Mouse (Mus musculus): ENCODE measurements around the gene Mypn.
A peak's percentile ranks its signal among the peaks of the same experiment; 100 is the strongest.

Gene Mypn

DNA sequence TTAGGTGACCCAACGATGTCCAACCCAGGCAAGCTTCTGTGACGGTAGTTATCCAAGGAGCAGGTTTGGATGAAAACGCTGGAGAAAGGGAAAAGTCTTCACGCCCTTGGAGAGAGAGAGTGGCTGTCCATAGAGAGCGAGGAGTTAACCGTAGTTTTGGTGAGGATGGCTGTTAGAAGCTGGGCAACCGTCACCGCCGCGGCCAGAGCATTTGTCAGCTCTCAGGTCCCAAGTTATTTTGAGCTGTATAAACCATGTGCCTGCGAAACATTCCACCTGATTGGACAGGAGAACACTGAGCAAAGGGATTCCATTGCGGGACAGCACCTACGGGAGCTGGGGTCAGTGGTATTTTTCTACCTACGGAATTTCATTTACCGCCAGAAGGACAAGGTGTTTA, at the start of gene Mypn:
TSS of gene Mypn (minus strand) at position 225 of the 400 bp plus-strand sequence.
- no peak for DNase-seq (ENCODE audit: low spot score)

DNA sequence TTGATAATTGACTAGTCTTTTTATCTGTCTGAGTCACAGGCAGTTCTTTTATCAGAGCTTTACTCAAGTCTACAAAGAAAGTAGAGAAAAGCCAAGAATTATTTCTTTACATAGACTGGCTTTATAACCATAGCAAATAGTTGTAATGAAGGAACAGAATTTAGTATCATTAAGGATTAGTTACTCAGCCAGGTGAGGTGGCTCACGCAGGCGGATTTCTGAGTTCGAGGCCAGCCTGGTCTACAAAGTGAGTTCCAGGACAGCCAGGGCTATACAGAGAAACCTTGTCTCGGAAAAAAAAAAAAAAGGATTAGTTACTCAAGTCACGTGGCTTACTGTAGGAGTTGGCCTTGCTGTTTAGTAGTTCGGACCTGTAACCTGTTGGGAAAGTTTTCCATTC, 44.7 kb upstream of the Mypn start:
- no peak for DNase-seq (ENCODE audit: low spot score)

DNA sequence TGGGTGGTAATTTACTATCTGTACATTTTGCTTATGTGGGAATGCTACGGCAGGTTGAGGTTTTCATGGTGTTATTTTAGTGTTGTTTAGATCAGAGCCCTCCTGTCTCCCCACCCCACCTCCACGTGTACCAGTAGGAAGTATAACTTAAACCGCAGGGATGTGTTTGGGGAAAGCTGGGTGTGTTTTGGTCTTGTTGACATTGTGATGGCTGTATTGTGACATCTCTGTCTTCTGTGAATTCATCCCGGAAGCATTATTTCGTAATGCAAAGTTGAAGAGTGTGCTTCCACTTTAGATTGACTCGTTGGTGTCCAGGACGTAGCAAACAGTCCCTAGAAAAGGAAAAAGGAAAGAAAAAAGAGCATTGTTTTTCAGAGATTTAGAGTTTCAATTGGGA, 43.7 kb upstream of the Mypn start:
- no peak for DNase-seq (ENCODE audit: low spot score)

DNA sequence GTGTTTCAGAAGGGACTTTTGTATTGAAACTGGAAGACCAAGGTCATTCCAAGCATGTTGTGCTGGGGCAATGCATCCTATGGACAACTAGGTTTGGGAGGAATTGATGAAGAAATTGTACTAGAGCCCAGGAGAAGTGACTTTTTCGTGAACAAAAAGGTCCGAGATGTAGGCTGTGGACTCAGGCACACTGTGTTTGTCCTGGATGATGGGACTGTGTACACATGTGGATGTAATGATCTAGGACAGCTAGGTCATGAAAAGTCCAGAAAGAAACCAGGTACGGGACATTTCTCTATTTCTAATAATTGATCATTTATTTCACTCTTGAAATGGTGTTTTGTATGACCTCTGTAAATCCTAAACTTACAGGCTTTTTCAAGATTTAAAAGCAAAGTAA, 42.1 kb upstream of the Mypn start:
- no peak for DNase-seq (ENCODE audit: low spot score)

DNA sequence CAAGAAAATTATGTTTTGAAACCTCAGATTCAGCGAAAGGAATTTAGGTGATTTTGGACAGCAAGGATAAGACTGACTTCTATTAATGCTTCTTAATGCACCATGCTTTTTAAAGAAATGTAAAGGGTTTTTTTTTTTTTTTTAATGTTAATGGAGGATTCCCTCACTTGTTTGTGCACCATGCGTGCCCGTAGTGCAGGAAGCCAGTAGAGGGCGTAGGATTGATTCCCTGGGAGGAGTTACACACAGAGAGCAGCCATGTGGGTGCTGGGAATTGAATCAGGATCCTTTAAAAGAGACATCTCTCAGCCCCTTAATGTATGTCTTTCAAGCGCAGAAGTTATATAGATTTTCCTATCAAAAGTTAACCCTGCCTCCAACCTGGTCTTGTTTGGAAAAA, 41.0 kb upstream of the Mypn start:
- peak; percentile 16 for DNase-seq (ENCODE audit: low spot score)

DNA sequence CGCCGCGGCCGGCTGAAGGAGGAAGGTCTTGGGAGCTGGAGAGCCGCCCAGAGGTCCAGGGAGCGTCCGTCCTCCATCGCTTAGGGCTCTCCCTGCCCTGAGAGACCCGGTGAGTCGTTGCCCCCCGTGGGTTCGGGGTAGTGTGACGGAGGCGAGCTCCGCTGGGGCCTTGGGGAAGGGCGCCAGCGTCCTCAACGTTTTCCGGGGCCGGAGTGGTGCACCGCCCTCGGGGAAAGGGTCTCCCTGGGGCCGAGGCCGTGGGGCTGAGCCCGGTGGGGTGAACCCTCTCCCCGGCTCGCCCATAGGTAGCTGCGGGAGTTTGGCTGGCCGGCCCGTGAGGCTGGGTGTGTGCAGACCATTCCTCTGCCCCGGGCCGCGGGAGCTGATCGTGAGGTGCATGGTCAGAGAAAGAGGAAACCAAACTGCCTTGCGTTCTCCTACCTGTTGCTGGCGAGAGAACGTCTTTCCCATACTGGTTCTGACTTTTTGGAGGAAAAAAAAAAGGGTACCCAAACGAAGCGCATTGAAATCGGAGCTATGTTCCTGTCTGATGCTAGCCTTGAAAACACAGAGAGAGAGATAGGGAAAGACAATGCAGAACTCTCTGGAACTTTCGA, 40.4 kb upstream of the Mypn start:
- no peak for DNase-seq (ENCODE audit: low spot score)

DNA sequence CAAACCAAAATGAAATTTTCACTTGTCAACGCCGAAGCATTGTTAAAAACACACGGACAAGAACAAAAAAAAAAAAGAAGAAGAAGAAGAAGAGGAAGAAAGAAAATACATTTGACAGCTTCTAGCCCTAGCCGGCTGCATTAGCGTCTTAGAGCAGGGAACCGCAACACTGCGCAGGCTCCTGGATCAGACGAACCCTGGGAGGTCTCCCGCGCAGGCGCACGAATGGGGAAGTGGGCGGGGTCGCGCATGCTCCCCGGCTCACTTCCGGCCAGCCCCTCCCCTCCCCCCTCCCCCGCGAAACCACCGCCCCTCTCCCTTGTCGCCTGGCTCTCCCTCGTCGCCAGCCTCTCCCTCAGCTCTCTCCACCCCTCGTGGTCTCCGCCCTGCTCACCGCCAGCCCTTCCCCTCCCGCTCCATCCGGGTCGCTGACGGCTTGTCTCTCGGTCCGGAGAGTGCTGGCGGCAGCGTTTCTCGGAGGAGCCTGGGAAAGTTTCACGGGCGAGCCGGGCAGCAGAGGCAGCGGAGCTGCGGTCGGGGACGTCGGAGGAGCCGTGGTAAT, 39.8 kb upstream of the Mypn start, which contains the start of gene Herc4:
TSS of gene Herc4 (plus strand) at position 318 of the 562 bp plus-strand sequence.
- peak; percentile 88 for DNase-seq (ENCODE audit: low spot score)

DNA sequence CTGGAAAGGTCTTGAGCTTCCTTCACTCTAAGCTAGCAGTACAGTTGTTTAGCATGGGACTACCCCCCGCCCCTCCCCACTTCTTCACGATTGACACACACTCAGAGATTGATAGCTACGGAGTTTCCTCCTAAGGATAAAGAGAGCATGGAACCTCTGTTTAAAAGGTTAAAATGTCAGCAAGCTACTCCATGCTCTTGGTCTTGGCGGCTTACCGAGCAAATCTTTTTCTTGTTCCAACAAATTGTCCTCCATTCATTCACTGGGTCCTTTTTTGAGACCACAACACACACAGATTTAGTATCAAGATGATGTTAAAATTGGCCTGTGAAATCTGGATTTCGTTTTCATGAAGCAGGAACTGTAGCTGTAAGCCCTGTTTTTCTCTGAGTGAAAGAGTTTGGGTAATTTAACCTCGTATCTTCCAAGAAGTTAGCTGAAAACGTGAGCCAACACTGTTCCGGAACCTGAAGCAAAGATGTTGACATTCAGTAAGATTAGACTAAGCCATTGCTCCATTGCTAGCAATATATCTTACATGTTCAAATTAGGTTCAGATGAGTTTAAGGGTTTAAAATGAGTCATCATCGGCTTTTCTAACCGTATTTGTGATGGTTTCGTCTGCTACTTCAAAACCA, 39.2 kb upstream of the Mypn start:
- no peak for DNase-seq (ENCODE audit: low spot score)

DNA sequence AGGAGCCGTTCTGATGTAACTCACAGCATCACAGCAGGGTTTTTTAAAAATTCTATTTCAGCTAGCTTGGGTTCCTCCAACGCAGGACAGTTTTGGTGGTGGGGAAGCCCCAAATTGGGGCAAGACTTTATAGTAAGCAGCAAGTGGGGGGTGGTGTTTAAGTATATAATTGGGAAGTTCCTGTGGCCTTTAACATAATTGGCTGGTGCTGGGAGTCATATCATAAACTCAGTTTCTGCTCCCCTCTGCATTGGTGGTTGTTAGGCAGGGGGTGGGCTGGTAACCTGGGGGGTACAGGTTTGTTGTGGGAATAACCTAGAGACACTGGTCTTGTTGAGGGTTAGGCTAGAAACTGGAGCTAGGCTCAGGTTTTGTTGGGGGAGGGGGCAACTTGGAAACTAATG, 37.1 kb upstream of the Mypn start:
- no peak for DNase-seq (ENCODE audit: low spot score)

DNA sequence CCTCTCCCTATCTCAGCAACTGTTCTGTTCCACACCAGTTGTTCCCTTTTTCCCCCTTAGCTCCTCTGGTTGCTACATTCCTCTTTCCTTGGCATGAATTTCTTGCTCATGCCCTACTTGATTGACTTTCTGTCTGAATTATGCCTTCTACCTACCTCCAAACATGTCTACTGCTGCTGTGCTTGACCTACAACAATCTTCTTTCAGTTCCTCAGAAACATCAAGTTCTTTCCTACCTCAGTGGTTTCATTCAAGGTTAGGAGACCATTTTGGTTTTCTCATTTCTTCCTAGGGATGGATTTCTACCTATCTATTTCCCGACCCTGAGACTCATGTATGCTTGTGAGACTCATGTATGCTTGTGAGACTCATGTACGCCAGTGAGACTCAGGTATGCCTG, 36.1 kb upstream of the Mypn start:
- no peak for DNase-seq (ENCODE audit: low spot score)

DNA sequence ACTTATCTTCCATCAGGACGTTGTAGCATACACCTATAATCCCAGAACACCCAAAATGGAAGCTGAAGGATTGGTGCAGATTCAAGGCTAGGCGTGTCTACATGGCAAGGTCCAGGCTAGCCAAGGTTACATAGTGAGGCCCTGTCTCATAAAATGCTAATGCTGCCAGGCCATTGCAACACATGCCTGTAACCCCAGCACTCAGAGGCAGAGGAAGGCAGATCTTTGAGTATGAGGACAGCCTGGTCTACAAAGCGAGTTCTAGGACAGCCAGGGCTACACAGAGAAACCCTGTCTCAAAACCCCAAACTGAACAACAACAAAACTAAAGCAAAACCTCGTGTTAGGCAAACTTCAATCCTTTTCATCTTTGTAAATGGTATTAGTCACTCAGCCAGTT, 34.3 kb upstream of the Mypn start:
- no peak for DNase-seq (ENCODE audit: low spot score)

DNA sequence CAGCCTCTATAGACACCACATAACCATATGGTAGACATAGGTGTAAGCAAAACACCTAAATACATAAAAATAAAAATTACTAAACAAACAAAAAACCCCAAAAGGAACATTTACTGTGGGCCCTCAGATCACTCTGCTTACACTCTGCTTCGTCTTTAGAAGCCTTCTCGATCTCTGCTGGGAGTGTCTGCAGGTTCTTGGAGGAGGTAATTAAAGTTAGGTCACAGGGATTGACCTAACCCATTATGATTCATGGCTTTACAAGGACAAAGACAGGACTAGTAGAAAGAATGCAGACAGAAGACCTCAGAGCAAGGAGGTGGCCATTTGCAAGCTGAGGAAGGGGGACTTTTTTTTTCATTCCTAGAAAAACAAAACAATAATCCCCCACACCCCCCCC, 33.5 kb upstream of the Mypn start:
- DNase-seq (ENCODE audit: low spot score): no peak

DNA sequence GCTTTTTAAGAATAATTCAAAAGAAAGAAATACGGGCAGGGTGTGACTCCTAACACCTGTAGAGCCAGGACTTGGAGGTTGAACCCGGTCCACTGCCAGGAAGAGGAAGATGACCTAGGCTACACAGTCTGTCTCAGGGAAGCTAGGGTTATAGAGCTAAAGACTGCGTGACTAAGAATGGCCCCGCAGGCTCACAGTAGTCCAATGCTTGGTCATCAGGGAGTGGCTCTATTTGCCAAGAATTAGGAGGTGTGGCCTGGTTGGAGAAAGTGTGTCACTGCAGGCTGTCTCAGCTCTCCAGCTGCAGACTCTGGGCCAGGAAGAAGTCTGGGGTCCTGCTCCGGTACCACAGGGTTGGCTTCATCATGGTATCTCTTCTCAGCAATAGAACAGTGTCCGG, 32.9 kb upstream of the Mypn start:
- no peak for DNase-seq (ENCODE audit: low spot score)

DNA sequence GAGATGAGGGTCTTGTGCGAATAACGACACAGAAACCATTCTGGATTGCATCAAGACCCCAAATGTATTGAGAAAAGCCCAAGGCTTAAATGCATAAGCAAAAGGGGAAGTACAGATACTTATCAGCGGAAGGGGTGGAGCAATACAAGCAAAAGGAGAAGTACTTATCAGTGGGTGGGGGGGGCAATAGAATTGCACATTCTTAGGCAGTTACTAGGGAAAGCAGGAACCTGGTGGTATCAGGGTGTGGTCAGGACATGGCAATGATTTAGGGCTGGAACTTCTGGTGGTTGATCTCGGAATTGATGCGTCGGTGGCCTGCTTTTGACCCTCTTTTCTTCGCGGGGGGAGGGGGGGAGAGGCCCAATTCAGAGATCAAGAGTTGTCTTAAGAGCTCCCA, 32.1 kb upstream of the Mypn start:
- DNase-seq (ENCODE audit: low spot score): no peak

DNA sequence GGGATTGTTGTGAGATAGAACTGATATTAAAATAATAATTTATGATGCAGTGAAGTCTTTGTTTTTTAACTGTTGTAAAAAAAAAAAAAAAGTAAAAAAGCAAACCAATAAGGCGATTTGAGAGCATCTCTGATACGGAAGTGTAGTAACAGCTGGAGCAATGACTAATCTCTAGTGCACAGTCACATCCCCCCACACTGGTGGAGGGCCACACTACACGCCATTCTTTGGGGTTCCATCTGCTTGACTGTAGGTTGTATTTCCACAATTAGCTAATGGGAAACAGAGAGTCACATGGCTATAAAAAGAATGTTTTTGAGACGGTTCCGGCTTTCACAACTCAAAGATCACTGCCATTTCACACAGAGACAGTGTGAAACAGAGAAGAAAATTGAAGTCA, 30.4 kb upstream of the Mypn start:
- DNase-seq (ENCODE audit: low spot score): no peak

DNA sequence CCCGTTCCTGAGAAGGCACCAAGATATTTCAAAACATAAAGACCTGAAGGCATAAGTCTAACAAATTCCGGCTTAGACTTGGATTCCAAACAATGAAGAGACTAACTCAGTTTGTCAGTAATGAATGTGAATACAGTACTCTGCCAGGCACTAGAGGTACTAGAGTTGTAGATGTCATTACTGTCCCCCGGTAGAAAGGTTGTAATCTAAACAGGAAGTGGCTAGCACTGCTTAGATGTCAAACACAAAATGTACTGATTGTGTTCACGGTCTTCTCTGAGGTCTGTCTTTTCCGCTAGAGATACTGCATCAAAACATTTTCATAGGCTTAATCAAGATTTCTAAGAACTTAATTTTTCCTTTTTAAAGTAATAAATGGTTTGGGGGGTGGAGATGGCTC, 27.9 kb upstream of the Mypn start:
- DNase-seq (ENCODE audit: low spot score): no peak

DNA sequence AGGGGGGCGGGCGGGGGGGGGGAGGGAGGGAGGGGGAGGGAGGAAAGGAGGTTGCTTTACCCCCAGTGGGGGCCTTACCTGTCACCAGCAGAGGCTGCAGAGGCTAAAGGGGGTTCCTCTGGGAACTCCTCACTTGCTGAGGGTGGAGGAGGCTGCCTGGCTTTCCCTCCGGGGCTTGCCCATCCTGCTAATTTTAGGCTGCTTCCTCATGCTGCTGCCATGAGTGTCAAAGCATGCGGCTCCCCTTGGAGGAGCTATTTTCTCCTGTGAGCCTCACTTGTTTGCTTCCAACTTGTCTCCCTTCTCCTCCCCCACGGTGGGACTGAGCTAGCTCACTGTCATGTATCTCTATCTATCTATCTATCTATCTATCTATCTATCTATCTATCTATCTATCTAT, 27.1 kb upstream of the Mypn start:
- no peak for DNase-seq (ENCODE audit: low spot score)

DNA sequence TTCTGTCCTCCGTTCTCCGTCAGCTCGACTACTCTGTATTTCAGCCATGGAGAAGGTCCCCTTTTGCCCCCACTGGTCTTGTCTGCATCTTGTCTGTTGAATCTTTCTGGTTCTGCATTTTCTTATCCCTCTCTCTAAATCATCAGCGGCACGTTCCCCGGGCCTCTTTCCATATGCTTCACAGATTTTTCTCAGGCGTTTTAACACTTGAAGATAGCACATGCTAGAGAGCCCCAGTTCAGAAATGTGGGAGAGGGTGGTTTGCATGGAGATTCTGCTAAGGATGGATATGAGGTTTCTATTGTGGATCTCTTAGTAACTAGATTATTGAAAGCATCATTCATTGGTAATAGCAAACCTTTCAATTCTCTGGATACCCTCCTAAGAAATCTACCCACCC, 26.5 kb upstream of the Mypn start:
- no peak for DNase-seq (ENCODE audit: low spot score)

DNA sequence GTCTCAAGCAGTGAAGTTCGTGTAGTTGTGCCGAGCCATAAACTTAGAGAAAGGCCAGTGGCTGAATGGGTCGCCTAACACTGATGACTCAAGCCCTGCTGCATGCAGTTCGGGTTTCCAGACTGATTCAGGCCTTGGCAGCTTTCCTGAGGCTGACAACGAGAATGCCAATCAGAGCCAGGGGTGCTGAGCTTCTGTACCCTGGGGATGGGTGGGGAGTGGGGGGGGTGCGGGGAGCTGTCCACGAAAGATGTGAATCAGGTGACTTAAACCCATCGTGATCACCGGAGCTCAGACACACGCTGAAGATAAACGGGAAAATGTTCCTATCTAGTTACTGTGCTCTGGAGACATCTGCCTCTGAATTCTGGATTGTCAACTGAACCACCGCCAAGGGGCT, 20.6 kb upstream of the Mypn start:
- DNase-seq (ENCODE audit: low spot score): no peak

DNA sequence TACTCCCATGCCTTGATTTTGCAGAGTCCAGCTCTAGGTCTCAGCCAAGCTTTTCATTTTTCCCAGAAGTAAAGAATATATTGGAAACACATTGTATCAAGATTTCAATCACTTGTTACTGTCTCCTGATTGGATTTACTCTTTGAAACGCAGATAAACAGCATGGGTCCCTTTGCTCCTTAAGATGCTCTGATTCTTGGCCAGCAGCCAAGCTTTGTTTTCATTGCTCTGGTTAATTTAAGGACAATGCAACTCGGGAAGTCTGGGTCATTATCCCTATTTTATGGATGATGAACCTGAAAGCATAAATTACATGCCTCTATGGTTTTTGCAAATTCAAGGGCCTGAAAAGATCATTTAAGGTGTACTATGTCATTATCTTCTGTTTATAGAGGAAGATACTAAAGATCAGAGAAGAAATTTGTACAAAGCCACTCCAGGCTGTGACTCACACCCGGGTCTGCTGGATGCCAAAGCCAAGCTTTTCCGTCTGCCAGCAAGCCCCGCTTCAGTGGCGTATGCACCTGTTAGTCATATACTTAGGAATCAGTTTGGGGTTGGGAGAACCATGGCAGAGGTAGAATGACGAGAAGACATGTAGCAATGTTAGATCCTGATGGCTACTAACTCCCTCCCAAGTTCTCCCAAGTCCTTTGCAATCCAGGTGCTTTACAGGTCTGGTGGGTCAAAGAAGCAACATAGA, 17.5 kb upstream of the Mypn start:
- no peak for DNase-seq (ENCODE audit: low spot score)

DNA sequence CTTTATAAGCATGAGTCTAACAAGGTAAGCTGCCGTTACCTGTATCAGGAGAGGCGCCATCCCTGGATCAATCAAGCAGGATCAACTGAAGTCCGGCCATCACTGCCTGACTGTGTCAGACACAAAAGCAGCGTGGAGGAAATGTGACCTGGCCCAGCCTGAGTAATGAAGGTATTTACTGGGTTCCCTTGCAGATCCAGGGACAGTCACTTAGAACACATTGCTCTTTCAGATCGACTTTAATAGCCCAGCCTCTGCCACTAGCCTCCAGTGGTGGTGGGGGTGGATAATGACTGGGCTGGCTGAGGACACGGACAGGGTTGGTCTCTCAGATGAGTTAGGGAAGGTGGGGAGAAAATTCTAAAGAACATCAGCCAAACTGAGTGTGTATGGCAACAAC, 5.1 kb upstream of the Mypn start:
- DNase-seq (ENCODE audit: low spot score): no peak

DNA sequence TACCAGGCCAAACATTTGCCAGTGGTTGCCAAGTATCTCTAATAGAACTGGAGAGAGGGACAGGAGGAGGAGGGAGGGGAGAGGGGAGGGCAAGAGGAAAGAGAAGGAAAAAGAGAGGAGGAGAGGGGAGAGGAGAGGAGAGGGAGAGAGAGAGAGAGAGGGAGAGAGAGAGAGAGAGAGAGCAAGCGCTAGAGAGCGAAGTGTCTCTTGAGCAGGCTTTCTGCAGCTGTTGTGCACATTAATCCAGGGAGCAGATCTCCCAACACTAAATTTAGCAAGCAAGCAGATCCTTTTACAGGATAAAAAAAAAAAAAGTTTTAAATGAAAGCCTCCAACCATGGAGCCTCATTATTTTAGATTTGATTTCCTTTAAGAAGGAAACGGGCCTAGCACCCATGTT, 750 bp downstream of the Mypn start:
- no peak for DNase-seq (ENCODE audit: low spot score)

DNA sequence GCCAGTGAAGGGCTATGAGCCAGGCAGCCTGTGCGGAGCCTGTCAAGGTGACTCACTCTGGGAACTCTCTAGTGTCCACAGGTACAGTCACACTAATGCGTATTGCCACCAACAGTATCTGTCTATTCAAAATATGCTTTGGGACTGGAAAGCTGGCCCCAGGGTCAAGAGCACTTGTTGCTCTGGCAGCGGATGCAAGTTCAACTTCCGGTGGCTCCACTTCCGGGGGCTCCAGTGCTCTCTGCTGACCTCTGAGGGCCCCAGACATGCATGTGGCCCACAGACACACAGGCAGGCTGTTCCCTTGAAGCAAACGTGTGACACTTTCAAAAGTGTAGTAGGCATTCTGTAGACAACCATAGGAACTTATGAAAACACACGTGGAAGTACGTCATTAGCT, 2.2 kb downstream of the Mypn start:
- no peak for DNase-seq (ENCODE audit: low spot score)
